Mouse (Mus musculus): ENCODE measurements around the gene C1qtnf6.

- TF ChIP-seq POLR2A (IDR thresholded peaks at IDR 0.05; ENCODE audit: low read depth, low read length), result no peak
- TF ChIP-seq CTCF (IDR thresholded peaks at IDR 0.05; ENCODE audit: extremely low read depth, insufficient read length, insufficient replicate concordance, low read depth, low read length), result no peak
Observed at GRCm38 (mm10) chr15:78572270-78572600, 41.0 kb upstream of the C1qtnf6 start.

Data from small intestine, adult 2 months (tissue).